Mouse (Mus musculus): Measurements from ENCODE around the gene Rab3d.

- TF ChIP-seq CTCF (IDR thresholded peaks at IDR 0.05; ENCODE audit: low read depth) (no peak), EP300 (IDR thresholded peaks at IDR 0.05; ENCODE audit: low read depth) (no peak)
Observed at GRCm38 (mm10) chr9:21926784-21927183, 8.8 kb upstream of the Rab3d start.
